Mouse (Mus musculus) frontal cortex, postnatal 14 days (tissue): ENCODE results near the gene Prdx6.
"Not testable (repeated sequence)": the region's sequence is repeated elsewhere in the genome, so short reads cannot be mapped to it uniquely, and the experiment has no call there.

Source experiments
- DNase-seq, 2 experiments: peaks; one replicate each; pipeline ENCODE4 v3.0.0; 2022; ENCODE audit warnings: low spot score in 2 of 2

Gene Prdx6

GRCm38 (mm10) chr1:161251417-161252265 is 622 bp upstream of the Prdx6 start:
- DNase-seq = no peak

GRCm38 (mm10) chr1:161250031-161250603 is 902 bp downstream of the Prdx6 start:
- peak in 1 of 2 experiments; percentile 27 for DNase-seq

GRCm38 (mm10) chr1:161249442-161249841 is 1.6 kb downstream of the Prdx6 start:
- DNase-seq = no peak

- no peak for DNase-seq
Measured at GRCm38 (mm10) chr1:161248685-161249084, 2.3 kb downstream of the Prdx6 start.

DNA sequence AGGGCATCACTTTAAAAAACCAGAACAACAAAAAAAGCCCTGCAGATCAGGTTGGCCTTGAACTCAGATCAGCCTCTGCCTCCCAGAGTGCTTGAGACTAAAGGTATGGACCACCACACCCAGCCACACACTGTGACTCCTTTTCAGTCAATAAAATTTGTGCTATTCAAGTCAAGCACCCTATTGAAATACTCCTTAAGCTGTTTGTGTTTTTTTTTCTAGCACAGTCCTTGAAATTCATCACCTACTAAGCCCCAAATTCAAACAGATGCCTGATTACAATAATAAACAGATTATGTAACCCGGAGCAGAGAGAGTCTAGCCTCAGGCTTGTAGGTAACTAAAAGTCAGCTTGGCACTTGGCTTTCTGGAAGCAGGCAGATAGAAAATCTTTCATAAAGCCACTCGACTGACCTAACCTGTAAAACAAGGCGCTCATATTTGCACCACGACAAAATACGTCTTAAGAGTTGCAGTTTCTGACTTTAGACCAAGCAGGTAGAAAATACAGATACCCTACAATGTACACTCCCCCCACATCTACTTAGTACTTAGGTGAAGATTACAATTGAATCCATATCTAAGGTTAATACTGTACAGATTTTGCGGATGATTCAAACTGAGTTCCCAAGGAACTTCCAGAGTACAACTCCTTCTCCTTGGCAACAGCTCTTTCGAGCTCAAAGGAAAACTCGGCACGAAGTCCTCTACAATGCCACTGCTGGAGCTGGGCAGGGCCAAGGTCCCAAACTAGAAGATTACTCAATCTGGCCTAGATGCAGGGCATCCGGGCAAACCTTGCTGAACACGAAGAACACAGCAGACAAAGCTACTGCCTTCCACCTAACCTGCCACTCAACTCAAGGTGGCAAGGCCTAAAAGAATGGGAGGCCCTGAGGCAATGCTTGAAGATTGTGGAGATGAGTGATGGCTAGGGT is 3.1 kb downstream of the Prdx6 start:
- DNase-seq = no peak

DNA sequence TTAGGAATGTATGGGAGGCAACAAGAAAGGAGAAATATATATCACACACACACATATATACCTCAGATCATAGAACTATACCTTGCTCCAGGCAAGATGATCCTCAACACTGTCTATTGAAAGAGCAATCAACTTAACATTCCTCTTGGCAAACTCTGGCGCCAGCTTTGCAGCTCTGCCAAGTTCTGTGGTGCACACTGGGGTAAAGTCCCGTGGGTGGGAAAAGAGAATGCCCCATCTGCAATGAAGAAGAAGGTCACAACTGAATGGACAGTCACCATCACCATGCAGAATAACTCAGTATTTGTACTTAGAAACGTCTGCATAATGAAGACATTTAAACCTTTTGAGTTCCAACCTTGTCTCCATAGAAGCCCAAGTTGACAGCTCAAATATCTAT is 3.8 kb downstream of the Prdx6 start:
- DNase-seq = no peak

- DNase-seq = no peak
Measured at GRCm38 (mm10) chr1:161237750-161238149, 13.3 kb downstream of the Prdx6 start.

DNA sequence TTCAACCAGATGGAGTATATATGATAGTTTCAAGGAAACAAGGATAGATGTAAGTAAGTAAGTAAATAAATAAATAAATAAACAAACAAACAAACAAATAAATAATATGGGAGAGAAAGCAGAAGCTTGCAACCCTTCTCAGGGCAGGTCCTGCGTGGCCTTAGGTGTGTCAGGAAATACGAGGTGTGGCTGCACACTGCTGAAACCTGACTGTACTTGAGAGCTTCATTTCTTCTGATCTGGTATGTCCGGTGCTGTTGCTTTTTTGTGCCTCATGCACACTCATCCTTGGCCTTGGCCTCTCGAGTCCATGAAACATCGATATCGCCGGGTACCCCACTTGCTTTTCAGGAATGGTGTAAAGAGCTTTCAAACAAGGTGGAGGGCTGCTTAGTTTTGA is 13.7 kb downstream of the Prdx6 start:
- no peak for DNase-seq

GRCm38 (mm10) chr1:161233226-161233839 is 17.7 kb downstream of the Prdx6 start:
- no peak for DNase-seq

- DNase-seq = no peak
Measured at GRCm38 (mm10) chr1:161232181-161232580, 18.8 kb downstream of the Prdx6 start.

DNA sequence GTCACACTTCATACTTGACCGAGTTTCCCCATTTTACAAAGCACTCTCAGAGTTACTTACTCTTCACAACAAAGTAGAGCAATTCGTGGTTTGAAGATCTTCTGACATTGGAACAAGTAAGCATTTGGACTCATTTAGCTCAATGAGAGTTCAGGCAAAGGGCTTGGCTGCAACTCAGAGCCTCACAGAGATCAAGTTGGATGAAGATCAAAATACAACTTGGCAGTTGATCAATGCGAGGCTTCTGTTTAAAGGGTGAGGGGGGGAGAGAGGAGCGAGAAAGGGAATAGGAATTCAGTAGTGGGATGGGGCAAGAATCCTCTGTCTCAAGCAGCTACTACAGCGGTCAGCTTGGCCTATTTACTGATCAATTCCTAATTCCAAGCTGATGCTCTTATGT is 26.2 kb downstream of the Prdx6 start:
- peak in 1 of 2 experiments; percentile 10 for DNase-seq

- no peak for DNase-seq
Measured at GRCm38 (mm10) chr1:161219816-161220215, 31.2 kb downstream of the Prdx6 start.

DNA sequence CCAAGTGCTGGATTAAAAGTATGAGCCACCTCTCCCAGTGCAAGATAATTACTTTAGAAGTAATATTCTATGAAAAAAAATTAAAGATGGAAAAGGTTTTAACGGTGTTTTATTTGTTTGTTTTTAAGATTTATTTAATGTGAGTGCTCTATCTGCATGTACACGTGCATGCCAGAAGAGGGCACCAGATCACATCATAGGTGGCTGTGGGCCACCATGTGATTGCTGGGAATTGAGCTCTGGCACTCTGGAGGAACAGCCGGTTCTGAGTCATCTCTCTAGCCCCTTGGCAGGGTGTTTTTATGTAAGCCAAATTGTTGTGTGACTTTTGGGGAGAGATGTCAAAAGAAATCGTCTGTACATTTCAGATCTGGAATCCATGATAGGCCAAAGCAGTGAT is 36.6 kb downstream of the Prdx6 start:
- DNase-seq = no peak

- DNase-seq = no peak
Measured at GRCm38 (mm10) chr1:161199856-161200255, 51.2 kb downstream of the Prdx6 start.

DNA sequence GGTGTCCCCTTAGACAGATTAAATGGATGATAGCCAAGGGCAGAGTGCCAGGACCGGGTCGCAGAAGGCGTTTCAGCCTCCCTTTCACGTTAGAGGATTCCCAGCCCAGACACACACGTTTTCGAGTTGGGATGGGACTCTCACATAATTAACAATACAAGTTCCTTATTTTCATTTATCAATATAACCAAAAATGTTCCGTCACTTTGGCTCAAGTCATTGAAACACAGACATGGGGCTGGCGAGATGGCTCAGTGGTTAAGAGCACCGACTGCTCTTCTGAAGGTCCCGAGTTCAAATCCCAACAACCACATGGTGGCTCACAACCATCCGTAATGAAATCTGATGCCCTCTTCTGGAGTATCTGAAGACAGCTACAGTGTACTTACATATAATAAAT is 54.7 kb downstream of the Prdx6 start:
- not testable (repeated sequence) for DNase-seq

DNA sequence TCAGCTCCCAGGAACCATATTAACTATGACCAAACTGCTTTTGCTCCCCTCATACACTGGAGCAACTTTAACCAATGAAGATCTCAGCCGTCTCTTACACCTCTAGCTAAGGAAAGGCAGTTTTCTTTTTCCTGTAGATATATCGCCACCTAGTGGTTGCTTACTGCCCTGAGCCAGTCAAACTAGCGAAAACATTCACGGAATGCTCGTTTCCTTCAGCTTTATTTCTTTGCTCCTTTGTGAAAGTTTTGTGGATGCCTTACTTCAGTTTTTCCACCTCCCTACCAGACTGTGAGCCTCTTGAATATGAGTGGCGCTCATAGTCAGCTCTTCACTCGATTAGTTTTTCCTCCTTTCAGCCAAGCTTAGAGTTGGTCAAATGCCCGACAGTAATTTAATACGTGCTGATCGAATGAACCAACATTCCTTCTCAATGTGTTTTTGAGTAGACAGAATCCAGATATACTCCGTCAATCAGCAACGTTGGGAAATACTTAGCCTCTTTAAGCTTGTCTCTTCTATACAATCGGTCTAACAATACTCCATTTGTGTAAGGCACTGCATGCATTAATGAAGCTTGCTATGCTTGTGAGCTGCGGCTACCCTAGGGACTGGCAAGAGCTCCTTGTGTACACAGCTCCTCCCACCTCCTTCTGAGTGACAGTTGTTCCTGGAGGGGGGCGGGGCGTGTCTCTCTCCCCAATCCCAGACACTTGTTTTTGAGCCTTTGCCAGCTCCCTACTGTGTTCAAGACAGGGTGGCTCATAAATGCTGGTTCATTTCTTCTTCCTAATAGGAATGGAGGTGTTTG is 55.3 kb downstream of the Prdx6 start:
- DNase-seq = peak; percentile 62 to 69

DNA sequence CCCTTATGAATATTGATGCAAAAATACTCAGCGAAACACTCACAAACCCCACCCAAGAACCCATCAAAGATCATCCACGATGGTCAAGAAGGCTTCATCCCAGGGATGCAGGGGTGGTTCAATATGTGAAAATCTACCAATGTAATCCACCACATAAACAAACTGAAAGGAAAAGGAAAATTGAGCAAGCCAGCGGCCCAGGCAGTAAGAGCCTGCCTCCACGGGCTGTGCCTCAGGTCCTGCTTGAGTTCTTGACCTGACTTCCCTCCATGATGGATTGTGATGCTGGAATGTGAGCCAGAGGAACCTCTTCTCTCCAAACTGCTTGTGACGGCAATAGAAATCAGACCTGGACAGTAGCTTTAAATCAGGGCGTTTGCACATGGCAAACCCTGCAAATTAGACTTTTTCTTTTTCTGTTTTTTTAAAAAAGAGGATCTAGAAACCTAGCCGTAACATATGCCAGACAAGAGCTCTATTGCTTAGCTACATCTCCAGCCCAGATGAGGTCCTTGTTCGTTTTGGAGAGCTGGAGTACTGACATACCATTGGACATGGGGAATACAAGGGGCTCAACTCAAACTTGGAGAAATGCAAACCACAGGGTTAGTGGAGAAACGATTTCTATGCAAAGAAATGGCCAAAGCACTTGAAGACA is 60.6 kb downstream of the Prdx6 start:
- no peak for DNase-seq
